Mouse (Mus musculus) ES-Bruce4 (cell line): ENCODE data around the gene Hbs1l. TPM values are rescaled to one million over a fixed set of nuclear protein-coding genes. Genes with fewer than 3 reads are reported as not detected.

Source experiments
- H3K27ac ChIP-seq: 2 replicates; pipeline ENCODE4 v1.5.1; 2012; ENCODE audit warnings: low read length, inconsistent platforms; ENCODE audit not compliant: insufficient read depth
- H3K27me3 ChIP-seq: 2 replicates; pipeline ENCODE4 v1.6.1; 2012; ENCODE audit warnings: mild to moderate bottlenecking, low read length, inconsistent platforms; ENCODE audit not compliant: control insufficient read depth, poor library complexity, insufficient read depth, severe bottlenecking
- H3K36me3 ChIP-seq: 2 replicates; pipeline ENCODE4 v1.6.1; 2012; ENCODE audit warnings: inconsistent platforms, mild to moderate bottlenecking, low read length, moderate library complexity; ENCODE audit not compliant: control insufficient read depth, poor library complexity, insufficient read depth, severe bottlenecking
- H3K4me1 ChIP-seq: one replicate; pipeline ENCODE4 v1.8.1; 2011; ENCODE audit warnings: low read length; ENCODE audit not compliant: control insufficient read depth, insufficient read depth
- H3K4me3 ChIP-seq: 2 replicates; pipeline ENCODE4 v1.5.1; 2011; ENCODE audit warnings: low read depth, mild to moderate bottlenecking, low read length
- H3K9ac ChIP-seq: 2 replicates; pipeline ENCODE4 v1.6.1; 2012; ENCODE audit warnings: low read depth, mild to moderate bottlenecking, inconsistent platforms; ENCODE audit not compliant: poor library complexity, severe bottlenecking
- H3K9me3 ChIP-seq: replicated peaks from 2 replicates; pipeline ENCODE4 v1.6.1; 2012; ENCODE audit warnings: mild to moderate bottlenecking, low read length, inconsistent platforms; ENCODE audit not compliant: control insufficient read depth, poor library complexity, insufficient read depth, severe bottlenecking
- CTCF ChIP-seq: IDR thresholded peaks from one replicate; pipeline ENCODE4 v1.8.1; 2011; ENCODE audit warnings: low read depth, low read length
- EP300 ChIP-seq: IDR thresholded peaks from 2 replicates; pipeline ENCODE4 v1.6.1; 2011; ENCODE audit warnings: low read depth, low read length; ENCODE audit not compliant: insufficient read depth
- POLR2A ChIP-seq: IDR thresholded peaks from one replicate; pipeline ENCODE4 v1.8.1; 2011; ENCODE audit warnings: low read length; ENCODE audit not compliant: insufficient read depth
- polyA plus RNA-seq: library from polyadenylated mRNA; stranded (reverse); fragments of >200 nt; gene quantifications from 2 replicates; pipeline ENCODE4 v1.2.4, GENCODE M21; 2011; ENCODE audit warnings: low read depth; ENCODE audit not compliant: missing spikeins, insufficient read depth, insufficient read length

Gene Hbs1l
- polyA plus RNA-seq, 1 experiment = 87.3 TPM

GRCm38 (mm10) chr10:21369586-21369985 lies 73.8 kb downstream of the Hbs1l start:
- peaks cover 9% of the 10 kb centered on the region for H3K36me3 ChIP-seq
- no peak overlapping the region for H3K27ac ChIP-seq
- H3K9me3 ChIP-seq = no peaks in the 10 kb centered on the region
- no peak for TF ChIP-seq POLR2A
- no peaks in the 10 kb centered on the region for H3K27me3 ChIP-seq
- H3K4me1 ChIP-seq = no peaks in the 10 kb centered on the region
- no peak overlapping the region for H3K4me3 ChIP-seq
- H3K9ac ChIP-seq = no peak overlapping the region

GRCm38 (mm10) chr10:21372271-21372670 lies 76.5 kb downstream of the Hbs1l start:
- H3K27ac ChIP-seq = no peak overlapping the region
- TF ChIP-seq POLR2A (no peak), CTCF (no peak), EP300 (no peak)

DNA sequence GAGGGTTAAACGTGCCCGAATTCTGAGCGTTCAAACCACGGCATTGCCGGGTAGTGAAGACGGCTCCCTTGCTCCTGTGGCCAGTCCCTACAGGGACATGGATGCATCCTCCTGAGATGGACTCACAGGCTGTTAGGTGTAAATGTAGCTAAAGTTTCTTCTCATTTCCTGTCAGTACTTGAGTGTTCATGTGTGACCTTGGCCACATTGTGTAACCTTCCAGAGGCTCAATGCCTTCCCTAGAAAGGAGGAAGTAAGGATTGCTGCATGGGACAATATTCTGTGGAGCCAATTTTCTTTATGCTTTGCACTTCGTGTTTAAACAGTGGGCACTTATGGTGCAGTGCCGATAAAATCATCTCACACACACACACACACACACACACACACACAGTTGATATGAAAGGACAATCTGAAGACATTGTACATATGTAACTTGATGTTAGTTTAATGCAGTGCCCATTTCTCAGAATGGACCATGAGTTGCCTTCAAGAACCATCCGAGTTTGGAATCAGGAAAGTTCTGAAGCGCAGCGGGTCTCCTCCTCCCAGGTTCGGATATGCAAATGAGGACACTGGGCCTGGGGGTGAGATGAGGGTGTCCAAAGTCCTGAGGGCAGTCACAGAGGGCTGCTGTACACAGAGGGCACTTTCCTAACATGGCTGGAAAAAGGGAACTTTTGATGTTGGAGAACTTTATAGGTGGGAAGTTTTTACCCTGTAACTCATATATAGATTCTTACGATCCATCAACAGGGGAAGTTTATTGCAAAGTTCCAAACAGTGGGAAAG lies 81.1 kb downstream of the Hbs1l start, which contains the start of gene Aldh8a1:
Aldh8a1 (plus strand) TSS at position 610 of the 792 bp plus-strand sequence.
- Histone ChIP-seq H3K4me3 (no peak within 1 kb of the TSS), H3K4me1 (no peaks in the 10 kb centered on the region), H3K36me3 (no peaks in the 10 kb centered on the region), H3K9ac (no peak within 1 kb of the TSS), H3K27ac (no peak within 1 kb of the TSS), H3K9me3 (no peaks in the 10 kb centered on the region), H3K27me3 (no peaks in the 10 kb centered on the region)
- no peak for TF ChIP-seq POLR2A
- no peak for TF ChIP-seq EP300

More at GRCm38 (mm10) chr10:21372271-21372670, 76.5 kb downstream of the Hbs1l start:
- Histone ChIP-seq H3K36me3 (peaks cover 6% of the 10 kb centered on the region), H3K9ac (no peak overlapping the region), H3K4me1 (no peaks in the 10 kb centered on the region), H3K27me3 (no peaks in the 10 kb centered on the region), H3K4me3 (no peak overlapping the region), H3K9me3 (no peaks in the 10 kb centered on the region)

DNA sequence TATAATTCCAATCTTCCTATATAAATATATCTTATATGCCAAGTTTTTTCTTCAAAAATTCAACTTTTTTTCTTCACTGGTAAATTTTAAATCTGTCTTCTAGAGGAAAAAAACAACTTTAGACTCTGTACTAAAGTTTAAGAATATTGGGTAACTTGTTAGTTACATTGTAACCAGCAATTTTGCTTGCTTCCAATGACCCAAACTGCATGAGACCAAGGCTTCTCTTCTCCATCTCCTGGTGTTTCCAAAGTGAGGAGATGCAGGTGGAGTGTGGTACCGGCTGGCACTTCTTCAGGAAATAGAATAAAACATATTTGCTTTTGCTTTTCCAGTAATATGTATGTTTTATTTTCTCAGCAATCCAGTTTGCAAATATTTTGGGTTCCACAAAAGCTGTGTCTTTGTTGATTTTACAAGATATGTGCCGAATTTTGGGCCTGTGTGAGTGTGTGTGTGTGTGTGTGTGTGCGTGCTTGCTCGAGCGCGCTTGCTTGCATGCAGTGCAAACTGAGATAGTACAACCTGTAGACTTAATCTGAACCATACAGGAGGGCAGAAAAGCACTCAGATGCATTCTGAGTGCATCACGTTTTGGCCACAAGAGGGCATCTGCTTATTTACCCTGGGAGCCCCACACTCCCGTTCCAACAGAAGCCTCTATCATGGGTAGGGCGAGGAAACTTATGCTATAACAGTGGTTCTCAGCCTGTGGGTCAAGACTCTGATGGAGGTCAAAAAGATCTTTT lies 82.6 kb downstream of the Hbs1l start:
- H3K4me3 ChIP-seq = no peak overlapping the region
- H3K9ac ChIP-seq = no peak overlapping the region
- H3K9me3 ChIP-seq = no peaks in the 10 kb centered on the region
- no peak overlapping the region for H3K27ac ChIP-seq
- no peaks in the 10 kb centered on the region for H3K27me3 ChIP-seq
- no peaks in the 10 kb centered on the region for H3K4me1 ChIP-seq
- TF ChIP-seq CTCF = peak; percentile 50
- TF ChIP-seq POLR2A = no peak
- H3K36me3 ChIP-seq = no peaks in the 10 kb centered on the region

DNA sequence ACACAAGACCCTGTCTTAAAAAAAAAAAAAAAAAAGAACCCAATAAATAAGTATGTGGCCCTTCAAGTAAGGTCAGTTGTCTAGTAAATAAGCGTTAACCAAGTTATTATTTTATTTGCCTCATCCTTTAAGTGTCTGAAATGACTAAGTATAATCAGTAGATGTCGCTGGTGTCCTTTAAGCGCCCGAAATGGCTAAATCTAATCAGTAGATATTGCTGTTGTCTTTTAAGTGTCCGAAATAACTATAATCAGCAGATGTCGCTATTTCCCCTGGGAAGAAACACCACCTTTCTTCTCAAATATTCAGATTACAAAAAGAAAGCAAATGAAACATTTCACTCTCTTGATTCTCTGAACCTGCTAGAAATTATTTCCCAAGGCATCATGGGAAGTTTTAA lies 87.1 kb downstream of the Hbs1l start:
- TF ChIP-seq EP300 (no peak), CTCF (peak; percentile 4)
- Histone ChIP-seq H3K27ac (no peak overlapping the region), H3K4me1 (no peaks in the 10 kb centered on the region)

GRCm38 (mm10) chr10:21385111-21385663 lies 89.4 kb downstream of the Hbs1l start:
- TF ChIP-seq CTCF (no peak), POLR2A (no peak), EP300 (no peak)

More for the DNA sequence above, 87.1 kb downstream of the Hbs1l start:
- no peaks in the 10 kb centered on the region for H3K36me3 ChIP-seq
- H3K9ac ChIP-seq = no peak overlapping the region
- no peak overlapping the region for H3K4me3 ChIP-seq
- no peaks in the 10 kb centered on the region for H3K9me3 ChIP-seq
- H3K27me3 ChIP-seq = no peaks in the 10 kb centered on the region; the same call in 1 of the 2 replicates

More at GRCm38 (mm10) chr10:21385111-21385663, 89.4 kb downstream of the Hbs1l start:
- Histone ChIP-seq H3K9me3 (no peaks in the 10 kb centered on the region), H3K27me3 (no peaks in the 10 kb centered on the region; the same call in 1 of the 2 replicates), H3K27ac (no peak overlapping the region), H3K4me3 (no peak overlapping the region), H3K36me3 (no peaks in the 10 kb centered on the region), H3K9ac (no peak overlapping the region), H3K4me1 (no peaks in the 10 kb centered on the region)
